Mouse (Mus musculus) A20 (cell line): Measurements from ENCODE around the gene Dgki.

Source experiments
- DNase-seq: peaks from one replicate; pipeline ENCODE4 v3.0.0-alpha.2; 2011; ENCODE audit warnings: low read depth, low spot score

The Dgki gene

DNA sequence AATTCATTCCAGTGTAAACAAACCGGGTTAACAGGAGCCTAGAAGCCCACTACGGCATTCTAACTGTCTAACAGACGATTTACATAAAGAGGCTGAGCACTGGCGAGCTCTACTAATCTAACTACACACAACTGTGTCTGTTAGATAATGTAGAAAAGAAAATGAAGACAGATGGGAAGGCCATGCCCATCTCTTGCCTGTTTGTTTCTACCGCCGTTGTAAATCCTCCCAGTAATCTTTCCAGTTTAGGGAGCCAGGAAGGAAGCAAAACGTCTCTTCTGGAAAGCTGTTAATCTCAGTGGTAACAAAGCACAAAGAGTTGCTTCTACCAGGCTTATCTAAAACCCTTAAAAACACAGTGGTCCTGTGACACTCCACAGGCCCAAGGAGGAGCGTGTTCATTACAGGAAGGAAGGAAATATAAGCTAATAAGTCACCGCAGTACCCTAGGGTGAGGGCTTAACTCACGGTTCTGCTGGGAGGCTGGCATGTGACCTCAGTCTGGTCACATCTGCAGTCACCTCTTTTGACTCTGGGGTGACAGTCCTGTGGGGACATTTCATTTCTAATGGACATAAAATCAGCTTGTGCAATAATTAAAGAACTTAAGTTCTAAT lies 235.7 kb downstream of the Dgki start:
- DNase-seq = no peak

DNA sequence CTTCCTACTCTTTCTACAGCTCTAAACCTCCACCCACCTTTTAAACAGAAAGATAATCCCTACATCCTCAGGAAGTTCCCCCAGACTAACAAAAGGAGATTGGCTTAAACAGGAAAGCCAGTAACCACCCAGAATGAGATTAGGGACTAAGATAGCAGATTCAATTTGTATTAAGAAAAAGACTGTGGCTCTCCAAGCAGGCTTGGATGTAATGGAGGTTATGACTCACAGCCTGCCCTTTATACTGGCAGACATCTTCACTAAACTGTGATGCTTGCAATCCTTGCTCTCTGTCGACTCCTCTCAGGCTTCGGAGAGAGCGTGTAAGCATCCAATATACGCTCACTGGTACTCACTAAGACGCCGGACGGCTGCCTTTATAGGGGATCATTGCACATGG lies 236.7 kb downstream of the Dgki start:
- no peak for DNase-seq

DNA sequence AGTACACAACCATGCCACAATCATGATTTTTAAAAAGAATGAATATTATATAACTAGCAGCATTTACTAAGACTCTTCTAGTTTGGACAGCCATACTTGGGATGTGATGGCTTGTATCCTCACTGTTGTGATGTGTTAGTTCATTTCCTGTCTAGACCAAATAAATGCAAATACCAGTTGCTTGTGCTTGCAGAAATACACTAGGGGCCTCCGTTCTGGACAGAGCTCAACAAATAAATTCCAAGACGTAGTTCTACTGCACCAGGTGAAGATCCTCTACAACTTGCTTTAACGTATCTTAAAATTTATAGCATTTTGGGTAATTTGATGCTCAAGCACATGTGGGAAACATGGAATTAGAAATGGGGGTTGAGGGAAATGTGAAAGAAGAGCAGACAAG lies 239.9 kb downstream of the Dgki start:
- no peak for DNase-seq

DNA sequence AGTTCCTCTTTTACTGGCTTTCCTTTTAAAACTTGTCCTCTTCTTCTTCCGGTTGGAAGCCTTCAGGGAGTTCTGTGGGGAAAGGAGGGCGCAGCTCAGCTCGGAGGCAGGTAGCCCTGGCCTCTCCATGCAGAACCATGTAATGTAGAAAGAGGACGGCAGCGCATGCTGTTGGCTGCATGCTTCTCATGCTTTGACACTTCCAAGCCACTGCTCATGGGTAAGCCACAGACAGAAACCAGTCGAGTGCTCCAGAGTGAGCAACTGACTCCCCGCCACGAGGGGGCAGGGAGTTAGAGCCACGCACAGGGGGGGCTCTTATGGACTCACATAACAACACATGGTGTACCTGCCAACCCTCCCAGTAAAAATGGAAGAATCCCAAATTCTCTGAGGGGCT lies 242.0 kb downstream of the Dgki start:
- DNase-seq = no peak

DNA sequence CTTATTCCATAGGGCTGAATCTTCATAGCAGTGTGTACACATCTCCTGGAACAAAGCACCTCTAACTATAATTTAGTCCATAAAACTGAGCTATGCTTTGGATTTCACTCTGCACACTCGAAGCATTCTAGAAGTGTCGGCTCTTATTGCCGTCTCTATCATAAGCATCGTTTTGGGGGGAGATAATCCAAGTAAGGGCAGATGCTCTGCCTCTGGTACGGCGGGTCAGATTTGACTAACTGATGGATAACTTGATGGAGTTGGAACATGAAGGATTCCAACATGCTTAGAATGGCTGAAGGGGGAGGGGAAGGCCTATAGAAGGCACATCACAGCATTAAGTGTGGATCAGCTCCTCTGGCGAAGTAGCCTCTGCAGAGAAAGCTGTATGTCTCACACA lies 242.4 kb downstream of the Dgki start:
- DNase-seq = no peak

DNA sequence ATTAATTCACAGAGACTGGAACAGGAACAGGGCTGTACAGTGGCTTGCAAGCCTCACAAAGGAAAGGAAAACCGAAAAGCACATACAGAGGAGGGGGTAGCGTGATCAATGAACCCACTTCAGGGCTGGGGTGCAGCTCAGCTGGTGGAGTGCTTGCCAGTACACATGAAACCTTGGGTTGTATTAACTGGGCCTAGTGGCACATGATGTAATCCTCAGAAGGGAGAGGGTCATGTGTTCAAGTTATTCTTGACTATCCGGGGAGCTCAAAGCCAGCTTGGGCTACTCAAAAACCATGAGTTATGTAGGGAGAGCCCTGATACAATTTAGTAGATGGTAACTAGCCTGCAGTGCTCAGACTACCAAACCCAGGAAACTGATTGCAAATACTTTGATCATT lies 244.3 kb downstream of the Dgki start:
- DNase-seq = no peak

DNA sequence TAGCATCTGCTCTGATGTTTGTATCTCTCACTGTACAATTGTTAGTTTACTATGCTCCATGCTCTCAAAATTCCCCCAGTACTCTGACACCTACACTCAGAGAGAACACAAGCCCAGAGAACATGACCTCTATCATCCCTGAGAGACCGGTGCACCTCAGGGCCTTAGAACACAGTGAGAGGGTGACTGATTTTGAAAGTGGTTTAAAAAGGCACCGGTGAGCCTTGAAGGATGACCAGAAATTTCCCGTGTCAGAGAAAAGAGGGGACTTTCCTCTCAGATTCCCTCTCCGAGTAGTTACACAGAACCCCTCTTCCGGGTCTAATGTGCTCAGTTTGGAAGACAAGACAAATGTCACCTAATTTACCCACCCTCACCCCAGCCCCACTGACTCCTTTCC lies 244.9 kb downstream of the Dgki start:
- DNase-seq = peak; percentile 46

DNA sequence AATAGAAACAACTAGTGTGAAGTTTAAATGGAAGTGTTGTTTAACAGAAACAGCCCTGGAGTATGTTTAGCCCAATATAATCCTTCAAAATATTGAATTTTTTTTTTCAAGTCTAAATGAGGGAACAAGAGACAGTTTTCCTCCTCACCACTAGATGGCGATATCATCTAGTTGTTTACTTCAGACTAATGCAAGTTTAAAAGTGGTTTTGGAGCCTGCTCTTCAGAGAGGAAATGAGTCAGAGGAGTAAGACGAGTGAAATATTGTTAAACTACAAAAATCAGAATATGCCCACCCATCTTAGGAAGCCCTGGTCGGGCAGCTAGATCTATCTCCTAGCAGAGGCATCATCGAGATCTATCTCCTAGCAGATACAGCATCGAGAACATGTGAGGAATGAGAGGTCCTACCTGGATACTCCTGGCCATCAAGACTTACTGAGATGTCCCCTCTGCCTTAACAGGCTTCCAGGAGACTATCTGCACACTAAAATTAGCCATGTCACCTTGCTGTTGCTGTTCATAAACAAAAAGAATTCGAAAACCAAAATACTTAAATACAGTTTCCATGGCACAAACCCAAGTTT lies 245.5 kb downstream of the Dgki start:
- peak; percentile 52 for DNase-seq

DNA sequence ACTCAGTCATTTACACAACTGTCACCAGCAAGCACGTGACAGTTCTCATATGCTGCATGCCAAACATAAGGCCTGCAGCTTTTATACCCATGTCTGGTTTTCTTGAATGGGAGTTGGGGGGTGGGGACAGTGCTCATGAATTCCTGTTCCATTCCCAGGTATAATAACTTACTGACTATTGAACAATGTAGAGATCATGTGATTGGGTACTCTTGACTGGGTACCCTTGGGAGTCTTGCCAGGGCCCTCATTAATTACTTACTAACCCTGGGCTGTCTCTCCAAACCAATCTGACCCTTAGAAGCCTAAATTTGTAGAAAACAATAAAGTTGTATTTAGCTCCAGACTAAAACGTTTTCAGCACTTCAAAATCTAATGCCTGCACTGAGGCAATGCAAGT lies 246.6 kb downstream of the Dgki start:
- no peak for DNase-seq

DNA sequence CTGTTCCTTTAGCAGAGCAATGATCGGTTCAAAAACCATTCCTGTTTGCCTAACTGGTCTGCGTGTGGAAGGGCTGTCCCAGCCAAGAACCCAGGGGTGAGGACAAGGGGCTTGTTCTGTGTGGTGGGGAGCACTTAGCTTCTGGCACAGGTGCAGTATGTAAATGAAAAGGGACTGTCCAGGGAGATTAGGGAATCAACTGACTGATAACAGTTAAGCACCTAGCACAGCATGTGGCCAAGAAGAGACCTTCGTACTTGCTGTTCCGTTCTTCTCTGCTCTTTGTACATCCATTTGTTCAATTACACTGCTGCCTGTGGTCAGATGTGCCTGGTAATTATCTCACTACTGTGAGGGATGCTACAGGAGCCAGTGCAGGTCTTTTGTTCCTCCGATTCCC lies 248.3 kb downstream of the Dgki start:
- DNase-seq = peak; percentile 7

DNA sequence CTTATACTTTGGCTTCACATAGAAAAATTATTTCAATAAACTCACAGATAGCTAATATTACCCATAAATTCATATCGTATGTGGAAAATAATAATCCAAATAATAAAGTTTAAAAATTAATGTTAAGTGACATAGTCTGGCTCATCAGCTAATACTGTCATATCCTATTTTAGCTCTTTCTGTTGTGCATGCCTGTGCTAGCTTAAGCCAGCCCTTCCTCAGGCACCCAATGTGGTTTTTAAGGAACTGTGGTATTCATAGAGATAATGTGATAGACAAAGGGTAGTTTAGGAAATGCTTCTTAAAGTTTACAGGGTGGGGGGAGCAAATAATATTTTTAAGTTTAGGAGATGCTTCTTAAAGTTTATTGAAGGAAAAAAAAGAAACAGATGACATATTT lies 248.8 kb downstream of the Dgki start:
- DNase-seq = no peak

DNA sequence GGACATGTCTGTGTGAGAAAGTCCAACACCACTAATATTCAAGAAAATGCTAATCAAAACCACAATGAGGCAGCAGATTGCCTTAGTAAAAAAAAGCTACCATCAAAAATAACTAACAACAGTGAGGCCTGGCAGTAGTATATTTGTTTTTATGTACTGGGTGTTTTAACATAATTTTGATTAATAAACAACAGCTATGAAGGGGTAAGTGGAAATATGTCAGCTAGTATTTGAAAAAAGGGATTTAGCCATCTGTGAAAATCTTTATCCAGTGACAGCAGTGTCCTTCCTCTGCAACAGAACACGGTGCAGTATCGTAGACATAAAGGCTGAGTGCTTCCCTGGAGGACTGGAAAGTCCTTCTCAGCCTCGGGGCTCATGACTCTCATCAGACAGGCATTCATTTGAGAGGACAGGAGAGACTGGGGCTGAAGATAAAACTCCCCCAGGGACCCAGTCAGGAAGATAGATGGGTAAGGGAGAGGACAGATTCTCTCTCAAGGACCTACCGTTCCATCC lies 252.3 kb downstream of the Dgki start:
- no peak for DNase-seq

DNA sequence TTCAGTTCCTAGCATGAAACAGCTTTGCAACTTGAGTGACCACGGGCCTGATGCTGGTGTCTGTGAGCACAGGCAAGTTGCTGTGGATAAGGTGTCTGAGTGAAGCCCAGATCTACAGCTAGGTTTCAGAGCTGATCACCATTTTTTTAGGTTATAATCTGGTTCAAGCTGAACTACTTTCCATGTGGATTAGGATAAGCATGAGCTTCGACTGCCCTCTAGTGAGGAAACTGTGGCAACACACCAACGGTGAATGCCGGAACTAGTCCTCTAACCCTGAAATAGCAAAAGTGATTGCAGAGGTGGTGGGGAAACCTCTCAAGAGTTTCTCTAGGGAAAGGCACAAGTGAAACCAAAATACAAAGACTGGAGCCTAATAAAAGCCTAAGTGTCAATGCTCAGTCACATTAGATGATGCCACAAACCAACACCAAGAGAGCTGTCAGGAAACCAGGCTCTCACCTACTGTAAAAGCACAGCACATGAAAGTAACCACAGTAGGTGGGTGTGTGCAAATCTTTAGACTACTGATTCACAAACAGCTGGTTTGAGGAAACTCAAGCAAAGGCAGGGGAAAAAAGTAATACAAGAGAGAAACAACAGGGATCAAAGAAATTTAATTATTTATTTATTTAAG lies 253.7 kb downstream of the Dgki start:
- DNase-seq = peak; percentile 66

DNA sequence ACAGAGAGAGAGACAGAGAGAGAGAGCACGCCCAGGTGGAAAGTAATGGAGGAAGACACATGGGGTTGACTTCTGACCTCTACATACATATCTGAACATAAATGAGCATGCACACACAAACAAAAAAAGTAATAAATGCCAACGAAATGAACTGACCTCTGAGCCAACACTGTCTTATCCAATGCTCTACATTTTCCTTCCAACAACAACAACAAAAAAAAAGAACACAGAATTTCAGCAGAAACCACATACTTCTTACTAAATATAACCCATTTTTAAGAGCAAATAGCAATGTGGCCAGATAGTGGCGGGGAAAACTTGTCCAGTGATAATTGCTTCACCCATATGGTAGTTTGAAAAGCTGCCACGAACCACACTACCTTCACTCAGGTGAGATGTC lies 255.2 kb downstream of the Dgki start:
- no peak for DNase-seq

DNA sequence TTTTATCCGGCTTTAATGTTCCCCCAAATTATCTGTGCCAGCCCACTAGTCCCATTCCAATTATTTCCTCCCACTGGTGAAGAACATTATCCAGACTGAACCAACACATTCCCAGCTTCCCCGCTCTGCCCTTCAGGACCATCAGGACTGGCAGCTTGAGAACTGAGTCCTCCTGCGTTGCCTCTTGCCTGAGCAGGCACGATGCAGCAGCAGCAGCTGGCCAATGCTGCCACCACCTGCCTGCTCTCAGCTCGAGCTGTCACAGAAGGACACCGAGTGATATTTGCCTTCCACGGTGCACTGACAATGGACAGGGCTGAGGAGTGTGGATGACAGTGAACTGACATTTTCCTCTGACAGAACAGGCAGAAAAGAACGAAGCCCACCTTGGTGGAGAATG lies 261.5 kb downstream of the Dgki start:
- no peak for DNase-seq

DNA sequence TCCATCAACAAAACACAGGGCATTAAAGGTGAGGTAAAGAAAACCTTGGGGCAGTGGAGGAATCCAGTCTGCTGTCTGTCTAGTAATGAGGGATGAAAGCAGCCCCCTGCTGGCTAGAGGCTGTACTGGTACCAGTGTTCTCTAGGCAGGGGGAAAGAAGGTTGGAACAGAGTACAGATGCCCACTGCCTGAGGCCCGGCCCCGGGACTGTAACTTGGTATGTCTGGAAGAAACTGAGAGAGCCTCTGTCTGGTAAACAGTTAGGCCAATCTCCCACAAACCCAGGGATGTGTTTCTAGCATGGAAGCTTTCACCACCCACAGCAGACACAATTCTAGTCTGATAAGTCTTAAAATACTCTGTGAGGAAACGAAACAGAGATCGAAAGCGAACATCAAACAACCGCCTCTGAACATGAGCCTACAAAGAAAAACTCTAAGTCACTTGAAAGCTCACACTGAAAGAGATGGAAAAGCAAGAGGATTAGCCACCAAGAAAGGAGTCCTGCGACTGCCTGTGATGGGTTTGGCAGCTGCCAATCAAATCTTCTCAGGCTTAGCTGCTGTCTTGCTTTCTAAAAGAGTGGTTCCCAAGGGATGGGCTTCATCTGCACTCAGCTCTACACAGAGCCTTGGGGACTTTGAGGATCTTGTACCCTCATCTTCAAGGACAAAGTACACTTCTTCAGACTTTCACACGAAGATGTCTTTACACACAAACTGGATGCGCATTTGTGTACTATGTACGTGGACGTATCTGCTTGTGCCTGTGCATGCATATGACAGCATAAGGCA lies 262.7 kb downstream of the Dgki start:
- peak; percentile 70 for DNase-seq

DNA sequence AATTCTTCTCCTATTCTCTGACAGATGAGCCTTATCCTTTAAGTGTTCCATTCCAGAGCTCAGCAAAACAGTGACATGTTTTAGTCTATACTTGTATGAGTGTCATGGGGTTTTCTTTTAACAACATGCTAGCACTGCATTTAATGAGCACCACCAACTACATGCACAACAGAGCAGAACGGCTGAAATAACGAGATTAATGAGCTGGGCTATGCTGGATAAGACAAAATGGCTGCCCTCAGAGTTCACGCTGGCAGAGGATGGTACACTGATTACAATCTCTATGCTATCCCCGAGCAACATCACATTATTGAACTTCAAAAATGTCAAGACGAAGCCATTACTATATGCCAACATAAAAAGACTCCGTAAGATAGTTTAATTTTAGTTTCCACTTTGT lies 264.3 kb downstream of the Dgki start:
- DNase-seq = no peak

DNA sequence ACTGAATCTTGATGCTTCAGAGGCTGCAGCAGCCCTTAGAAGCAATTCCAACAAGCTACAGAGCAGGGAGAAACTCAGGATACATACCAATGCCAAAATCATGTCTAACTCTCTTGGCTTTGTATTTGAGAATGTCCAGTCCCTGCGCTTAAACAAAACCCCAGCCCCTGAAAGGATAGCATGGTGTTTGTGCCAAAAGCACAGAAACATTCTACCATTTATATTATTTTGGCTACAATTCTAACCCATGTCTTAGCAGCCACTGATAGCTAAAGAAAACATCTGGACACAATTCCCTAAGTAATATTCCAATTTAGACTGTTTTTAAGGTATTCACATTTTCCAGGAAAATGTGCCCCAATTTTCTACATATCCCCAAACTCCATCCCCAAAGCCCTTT lies 269.0 kb downstream of the Dgki start:
- no peak for DNase-seq

DNA sequence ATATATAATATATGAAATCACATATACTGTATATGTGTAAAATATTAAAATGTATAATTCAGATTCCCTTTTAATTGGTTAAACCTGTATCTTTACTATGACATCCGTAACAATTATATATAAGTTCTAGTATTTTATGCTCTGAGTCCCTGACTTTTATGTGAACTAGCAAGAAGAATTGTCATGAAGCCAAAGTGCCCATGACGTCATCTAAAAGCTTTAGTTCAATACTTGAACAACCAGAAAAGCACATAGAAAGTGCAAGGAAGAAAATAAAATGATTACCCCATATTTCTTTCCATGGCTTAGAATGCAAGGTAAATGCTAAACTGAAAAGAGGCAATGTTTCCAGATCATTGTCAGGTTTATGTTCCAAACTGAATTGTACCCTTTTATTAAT lies 269.6 kb downstream of the Dgki start:
- no peak for DNase-seq

DNA sequence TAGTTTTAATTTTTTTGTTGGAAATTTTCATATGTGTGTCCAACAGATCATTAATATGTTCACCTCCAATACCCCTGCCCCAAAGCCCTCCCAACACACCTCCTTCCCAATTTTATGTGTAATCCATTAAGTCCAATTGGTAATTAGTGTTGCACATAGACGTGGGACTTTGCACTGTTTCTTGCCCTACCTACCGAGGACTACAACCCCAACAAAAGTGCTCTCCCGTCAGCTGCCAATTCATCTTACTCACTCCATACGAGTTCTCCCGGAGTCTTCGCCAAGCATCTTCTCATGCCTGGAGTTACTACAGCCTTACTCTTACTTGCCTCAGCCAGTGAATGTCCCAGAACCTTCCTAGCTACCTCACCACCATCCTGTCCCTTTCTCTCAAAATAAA lies 271.1 kb downstream of the Dgki start:
- DNase-seq = no peak

DNA sequence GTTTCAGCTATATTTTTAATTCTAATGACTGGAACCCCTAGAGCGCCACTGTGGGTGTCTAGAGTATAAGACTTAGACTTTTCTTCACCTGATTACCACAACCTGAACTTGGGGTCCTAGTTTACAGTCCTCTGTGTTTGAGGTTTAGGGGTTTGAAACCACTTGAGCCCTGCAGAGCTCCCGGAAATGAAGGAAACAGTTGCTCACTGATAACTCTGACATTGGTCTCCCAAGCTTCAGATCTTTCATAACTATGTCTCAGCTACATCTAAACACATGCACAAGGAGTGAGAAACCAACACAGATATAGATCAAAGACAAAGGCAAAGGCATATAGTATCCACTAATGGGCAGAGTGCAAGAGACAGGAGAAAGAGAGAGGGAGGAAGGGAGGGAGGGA lies 271.7 kb downstream of the Dgki start:
- no peak for DNase-seq
